Mouse (Mus musculus): ENCODE data around the gene Cdh23. TPM values are rescaled to one million over a fixed set of nuclear protein-coding genes. Genes with fewer than 3 reads are reported as not detected.

Gene Cdh23
- polyA plus RNA-seq, 1 experiment, result 4.6 TPM

DNA sequence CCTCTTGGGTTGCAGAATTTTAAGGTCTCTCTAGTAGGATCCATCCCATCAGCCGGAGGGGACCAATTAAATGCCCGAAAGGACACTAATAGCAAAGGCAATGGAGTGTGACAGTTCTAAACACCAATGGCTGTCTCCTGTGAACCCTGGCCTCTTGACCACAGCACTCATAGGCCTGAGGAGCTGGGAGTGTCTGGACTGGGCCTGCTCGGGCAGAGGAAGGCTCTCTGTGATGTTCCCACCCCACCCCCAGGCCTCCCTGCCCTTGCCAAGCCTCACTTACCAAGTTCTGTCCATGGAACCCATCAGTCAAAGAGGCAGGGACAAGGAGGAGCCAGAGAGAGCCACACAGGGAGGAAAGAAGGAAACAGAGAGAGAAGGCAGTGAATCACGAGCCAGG lies 228.5 kb downstream of the Cdh23 start:
- Histone ChIP-seq H3K4me1 (no peaks in the 10 kb centered on the region), H3K36me3 (replicated peaks; ENCODE audit: low read length) (no peaks in the 10 kb centered on the region), H3K27me3 (replicated peaks) (peaks cover 68% of the 10 kb centered on the region), H3K9me3 (no peaks in the 10 kb centered on the region), H3K4me3 (replicated peaks) (no peak overlapping the region)
- TF ChIP-seq GATA1 (IDR thresholded peaks at IDR 0.05; ENCODE audit: borderline replicate concordance, low read length), result no peak
- TF ChIP-seq FLI1 (IDR thresholded peaks at IDR 0.05; ENCODE audit: low read length), result no peak

DNA sequence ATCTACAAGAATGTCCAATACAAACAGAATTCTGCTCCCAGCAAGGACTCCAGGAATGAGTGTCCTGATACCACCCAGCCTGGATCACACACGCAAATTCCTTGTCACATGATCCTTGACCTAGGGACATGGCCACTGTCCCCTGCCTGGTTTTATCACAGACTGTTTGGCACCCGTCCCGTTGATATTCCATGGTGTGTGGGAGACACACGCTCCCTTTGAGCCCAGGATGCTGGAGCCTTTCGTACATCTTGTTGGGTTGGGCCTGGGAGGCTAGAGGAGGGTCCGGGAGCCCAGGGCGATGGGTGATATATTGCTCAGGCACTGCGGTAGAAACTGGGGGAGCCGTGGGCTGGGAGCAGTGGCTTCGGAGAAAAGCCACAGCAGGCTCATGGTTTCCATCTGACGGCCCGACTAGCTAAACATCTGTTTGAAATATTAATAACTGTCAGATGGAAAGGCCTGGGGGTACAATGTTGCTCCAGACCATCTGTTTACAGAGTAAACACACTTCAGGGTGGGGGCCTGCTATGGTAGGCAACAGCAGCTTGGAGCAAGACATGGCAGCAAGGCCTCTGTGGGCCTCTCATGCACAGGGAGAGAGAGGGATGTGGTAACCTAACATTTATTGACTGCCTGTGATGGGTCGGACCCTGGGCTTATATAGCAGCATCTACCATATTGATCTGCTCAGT lies 232.2 kb downstream of the Cdh23 start:
- Histone ChIP-seq H3K27me3 (replicated peaks) (peaks cover 71% of the 10 kb centered on the region), H3K36me3 (replicated peaks; ENCODE audit: low read length) (no peaks in the 10 kb centered on the region), H3K4me3 (replicated peaks) (no peak overlapping the region), H3K9me3 (peaks cover 13% of the 10 kb centered on the region), H3K4me1 (no peaks in the 10 kb centered on the region)
- TF ChIP-seq GATA1 (IDR thresholded peaks at IDR 0.05; ENCODE audit: borderline replicate concordance, low read length), result no peak
- no peak for TF ChIP-seq FLI1 (IDR thresholded peaks at IDR 0.05; ENCODE audit: low read length)

DNA sequence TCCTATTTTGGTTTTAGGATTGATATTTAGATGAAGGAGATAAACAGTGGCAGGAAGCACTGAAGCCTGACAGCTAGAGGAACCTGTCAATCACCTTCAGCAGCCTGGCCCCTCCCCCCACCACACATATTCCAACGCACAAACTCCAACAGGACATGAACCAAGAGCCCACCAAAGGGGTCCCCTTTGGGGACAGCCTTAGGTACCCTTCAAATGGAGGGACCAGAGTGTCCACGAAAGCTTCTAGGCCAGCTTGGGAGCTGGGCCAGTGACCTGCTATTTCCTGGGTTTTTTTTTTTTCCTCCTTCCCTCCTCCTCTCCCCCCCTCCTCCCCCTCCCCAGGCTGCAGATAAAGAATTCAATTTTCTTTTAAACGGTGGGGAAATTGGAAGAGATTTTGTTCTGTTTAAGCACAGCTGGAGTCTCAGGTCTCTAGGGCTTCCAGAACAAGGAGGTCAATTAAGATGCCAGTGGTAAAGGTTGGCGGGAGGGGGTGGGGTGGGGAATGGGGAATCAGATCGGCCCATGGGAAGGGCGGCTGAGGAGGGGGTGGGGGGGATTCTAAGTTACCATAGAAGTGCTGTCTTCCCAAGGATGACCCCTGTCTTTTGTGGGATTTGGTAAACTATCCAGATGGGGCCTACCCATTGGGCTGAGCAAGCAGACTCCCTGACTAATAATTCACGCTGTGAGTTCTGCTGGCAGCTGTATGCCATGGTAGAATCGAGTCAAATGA lies 239.5 kb downstream of the Cdh23 start:
- TF ChIP-seq FLI1 (IDR thresholded peaks at IDR 0.05; ENCODE audit: low read length) (no peak), GATA1 (IDR thresholded peaks at IDR 0.05; ENCODE audit: borderline replicate concordance, low read length) (no peak)
- Histone ChIP-seq H3K4me3 (replicated peaks) (no peak overlapping the region), H3K9me3 (peaks cover 14% of the 10 kb centered on the region), H3K4me1 (no peaks in the 10 kb centered on the region), H3K27me3 (replicated peaks) (peaks cover 46% of the 10 kb centered on the region), H3K36me3 (replicated peaks; ENCODE audit: low read length) (no peaks in the 10 kb centered on the region)

DNA sequence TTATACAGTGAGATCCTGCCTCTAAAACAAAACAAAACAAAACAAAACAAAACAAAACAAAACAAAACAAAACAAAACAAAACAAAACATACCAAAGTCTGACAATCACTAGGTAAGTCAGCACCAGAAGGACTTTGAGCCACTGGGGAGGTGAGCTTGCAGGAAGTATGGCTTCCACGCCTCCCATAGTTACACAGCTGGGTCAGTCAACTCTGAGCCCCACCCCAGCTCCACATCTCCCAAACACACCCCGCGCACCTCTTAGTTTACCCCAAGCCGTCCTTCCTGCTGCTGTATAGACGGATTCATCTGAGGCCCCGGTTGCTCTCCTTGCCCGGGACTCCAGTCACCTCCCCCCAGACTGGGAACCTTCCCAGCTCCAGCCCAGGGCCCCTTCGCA lies 241.1 kb downstream of the Cdh23 start:
- Histone ChIP-seq H3K36me3 (replicated peaks; ENCODE audit: low read length) (no peaks in the 10 kb centered on the region), H3K27me3 (replicated peaks) (peaks cover 34% of the 10 kb centered on the region), H3K9me3 (peaks cover 11% of the 10 kb centered on the region), H3K4me3 (replicated peaks) (no peak overlapping the region), H3K4me1 (peaks cover 7% of the 10 kb centered on the region)
- TF ChIP-seq FLI1 (IDR thresholded peaks at IDR 0.05; ENCODE audit: low read length) (no peak), GATA1 (IDR thresholded peaks at IDR 0.05; ENCODE audit: borderline replicate concordance, low read length) (no peak)

DNA sequence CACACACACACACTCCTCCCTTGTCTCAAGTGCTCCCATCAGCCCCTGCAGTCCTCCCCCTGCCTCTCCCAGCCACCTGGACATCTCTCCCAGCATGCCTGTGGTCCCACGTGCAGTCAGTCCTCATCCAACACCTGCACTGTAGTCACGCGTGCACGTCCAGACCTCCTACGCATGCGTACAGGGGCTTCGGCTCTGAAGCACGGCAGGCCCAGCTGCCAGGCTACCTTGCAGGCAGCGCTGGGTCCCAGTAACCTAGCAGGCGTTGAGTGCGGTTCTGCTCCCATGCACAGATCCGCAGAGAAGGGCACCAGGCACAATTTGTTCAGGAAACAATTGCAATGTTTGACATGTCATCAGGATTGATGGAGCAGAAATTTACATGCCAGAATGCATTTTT lies 249.1 kb downstream of the Cdh23 start:
- H3K36me3 ChIP-seq (replicated peaks; ENCODE audit: low read length), result no peaks in the 10 kb centered on the region
- peaks cover 16% of the 10 kb centered on the region for H3K9me3 ChIP-seq
- H3K4me1 ChIP-seq, result peaks cover 7% of the 10 kb centered on the region
- peaks cover 36% of the 10 kb centered on the region for H3K27me3 ChIP-seq (replicated peaks)
- no peak for TF ChIP-seq GATA1 (IDR thresholded peaks at IDR 0.05; ENCODE audit: borderline replicate concordance, low read length)
- TF ChIP-seq FLI1 (IDR thresholded peaks at IDR 0.05; ENCODE audit: low read length), result no peak
- H3K4me3 ChIP-seq (replicated peaks), result peak overlapping the region; percentile 38

DNA sequence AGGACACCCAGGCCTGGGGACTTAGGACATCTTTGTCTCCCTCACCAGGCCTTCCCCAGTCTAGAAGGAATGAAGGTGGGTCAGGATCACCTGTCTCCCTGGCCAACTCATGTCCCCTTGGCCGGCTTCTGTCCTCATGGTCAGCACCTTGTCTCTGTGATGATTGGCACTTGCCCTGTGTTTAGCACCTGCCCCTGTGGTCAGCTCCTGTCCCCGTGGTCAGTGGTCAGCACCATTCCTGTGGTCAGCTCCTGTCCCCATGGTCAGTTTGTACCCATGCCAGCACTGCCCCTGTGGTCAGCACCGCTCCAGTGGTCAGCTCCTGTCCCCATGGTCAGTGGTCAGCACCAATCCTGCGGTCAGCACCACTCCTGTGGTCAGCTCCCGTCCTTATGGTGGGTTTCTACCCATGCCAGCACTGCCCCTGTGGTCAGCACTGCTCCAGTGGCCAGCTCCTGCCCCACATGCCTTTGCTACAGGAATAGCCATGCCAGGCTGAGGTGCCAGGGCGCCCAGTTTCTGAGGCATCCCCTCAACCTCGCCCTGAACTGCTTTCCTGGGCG lies 251.2 kb downstream of the Cdh23 start:
- H3K9me3 ChIP-seq, result peaks cover 16% of the 10 kb centered on the region
- no peaks in the 10 kb centered on the region for H3K4me1 ChIP-seq
- H3K27me3 ChIP-seq (replicated peaks), result peaks cover 38% of the 10 kb centered on the region
- H3K36me3 ChIP-seq (replicated peaks; ENCODE audit: low read length), result no peaks in the 10 kb centered on the region
- H3K4me3 ChIP-seq (replicated peaks), result peak overlapping the region; percentile 13
- no peak for TF ChIP-seq FLI1 (IDR thresholded peaks at IDR 0.05; ENCODE audit: low read length)
- TF ChIP-seq GATA1 (IDR thresholded peaks at IDR 0.05; ENCODE audit: borderline replicate concordance, low read length), result no peak

DNA sequence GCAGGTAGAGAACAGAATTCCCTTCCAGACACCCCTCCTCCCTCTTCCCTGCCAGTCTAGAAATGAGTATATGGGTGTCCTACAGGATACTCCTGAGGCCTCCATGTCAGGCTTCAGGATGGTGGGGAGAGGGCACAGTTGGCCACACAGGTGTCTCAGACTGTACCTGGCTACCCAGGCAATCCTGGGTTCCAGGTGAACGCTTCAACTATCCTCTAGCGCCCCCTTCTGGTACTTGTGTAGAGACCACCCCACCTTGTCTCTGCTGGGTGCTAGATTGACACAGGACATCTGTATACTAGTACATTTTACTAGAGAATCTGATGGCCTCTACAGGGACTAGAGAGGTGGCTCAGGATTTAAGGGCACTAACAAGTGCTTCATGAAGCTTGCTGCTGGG lies 253.2 kb downstream of the Cdh23 start:
- TF ChIP-seq FLI1 (IDR thresholded peaks at IDR 0.05; ENCODE audit: low read length), result no peak
- no peak for TF ChIP-seq GATA1 (IDR thresholded peaks at IDR 0.05; ENCODE audit: borderline replicate concordance, low read length)
- peaks cover 16% of the 10 kb centered on the region for H3K9me3 ChIP-seq
- no peaks in the 10 kb centered on the region for H3K4me1 ChIP-seq
- H3K27me3 ChIP-seq (replicated peaks), result peaks cover 30% of the 10 kb centered on the region
- no peaks in the 10 kb centered on the region for H3K36me3 ChIP-seq (replicated peaks; ENCODE audit: low read length)
- no peak overlapping the region for H3K4me3 ChIP-seq (replicated peaks)

DNA sequence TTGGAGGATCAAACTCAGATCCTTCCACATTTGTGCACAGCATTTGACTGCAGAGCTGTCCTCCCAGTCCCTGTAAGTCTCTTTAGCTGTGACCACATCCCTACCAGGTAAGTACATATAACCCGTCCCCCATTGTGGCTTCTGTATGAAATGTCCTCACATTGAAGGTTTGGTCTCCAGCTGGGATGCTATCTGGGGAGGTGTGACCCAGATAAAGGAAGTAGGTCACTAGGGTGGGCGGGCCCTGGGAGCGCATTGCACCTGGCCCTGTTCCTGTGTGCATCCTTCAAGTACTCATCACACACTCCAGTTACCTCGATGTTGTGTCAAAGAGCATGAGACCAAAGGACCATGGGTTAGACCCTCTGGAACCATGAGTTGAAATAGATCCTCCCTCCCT lies 254.0 kb downstream of the Cdh23 start:
- H3K4me1 ChIP-seq, result no peaks in the 10 kb centered on the region
- no peak for TF ChIP-seq GATA1 (IDR thresholded peaks at IDR 0.05; ENCODE audit: borderline replicate concordance, low read length)
- no peak for TF ChIP-seq FLI1 (IDR thresholded peaks at IDR 0.05; ENCODE audit: low read length)
- peaks cover 30% of the 10 kb centered on the region for H3K27me3 ChIP-seq (replicated peaks)
- H3K4me3 ChIP-seq (replicated peaks), result no peak overlapping the region
- H3K36me3 ChIP-seq (replicated peaks; ENCODE audit: low read length), result no peaks in the 10 kb centered on the region
- peaks cover 16% of the 10 kb centered on the region for H3K9me3 ChIP-seq

DNA sequence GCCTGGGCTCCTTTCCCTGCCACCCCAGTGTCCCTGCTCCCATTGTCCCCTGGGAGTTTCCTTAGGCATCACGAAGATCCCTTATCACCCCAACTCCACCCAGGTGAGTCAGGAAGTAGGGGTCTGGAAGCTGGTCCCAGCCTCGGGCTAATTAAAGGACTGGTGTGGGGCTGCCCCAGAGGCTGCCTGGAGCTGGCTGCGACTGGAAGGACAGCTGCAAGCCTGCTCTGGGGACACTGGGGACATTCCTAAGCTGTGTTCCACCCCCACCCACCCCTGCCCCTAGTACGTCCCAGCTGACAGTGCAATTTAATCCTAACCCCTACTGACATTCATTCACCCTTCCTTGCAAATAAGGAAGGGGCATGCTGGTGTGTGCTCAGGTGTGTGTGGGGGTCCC lies 263.6 kb downstream of the Cdh23 start:
- H3K9me3 ChIP-seq, result 0 out of 2 replicates have a peak, but pooled peaks cover 5% of the 10 kb centered on the region
- peaks cover 70% of the 10 kb centered on the region for H3K27me3 ChIP-seq (replicated peaks)
- H3K4me1 ChIP-seq, result no peaks in the 10 kb centered on the region
- no peak overlapping the region for H3K4me3 ChIP-seq (replicated peaks)
- no peak for TF ChIP-seq GATA1 (IDR thresholded peaks at IDR 0.05; ENCODE audit: borderline replicate concordance, low read length)
- H3K36me3 ChIP-seq (replicated peaks; ENCODE audit: low read length), result no peaks in the 10 kb centered on the region

DNA sequence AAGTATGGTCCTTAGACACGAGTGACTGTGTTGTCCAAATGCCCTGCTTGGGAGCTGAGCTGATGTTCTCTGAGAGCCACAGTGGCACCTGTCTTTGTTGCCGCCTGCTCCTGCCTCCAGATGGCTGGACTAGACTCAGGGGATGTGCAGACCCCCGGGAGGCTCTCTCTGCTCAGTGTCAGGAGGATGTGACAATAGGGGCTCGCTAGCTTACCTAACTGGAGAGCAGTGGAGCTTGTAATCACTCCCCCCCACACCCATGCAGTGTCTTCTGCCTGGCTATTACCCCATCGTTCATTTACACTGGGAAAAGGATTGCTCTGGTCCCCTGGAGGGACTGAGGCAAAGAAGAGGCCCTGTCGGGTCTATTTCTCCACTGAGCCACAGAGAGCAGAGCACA lies 265.7 kb downstream of the Cdh23 start:
- Histone ChIP-seq H3K36me3 (replicated peaks; ENCODE audit: low read length) (no peaks in the 10 kb centered on the region), H3K27me3 (replicated peaks) (peaks cover 68% of the 10 kb centered on the region), H3K4me3 (replicated peaks) (no peak overlapping the region), H3K4me1 (no peaks in the 10 kb centered on the region), H3K9me3 (peaks cover 6% of the 10 kb centered on the region)
- TF ChIP-seq GATA1 (IDR thresholded peaks at IDR 0.05; ENCODE audit: borderline replicate concordance, low read length), result no peak
- no peak for TF ChIP-seq FLI1 (IDR thresholded peaks at IDR 0.05; ENCODE audit: low read length)
